Mouse (Mus musculus) gonadal fat pad, adult 2 months (tissue): ENCODE data around the gene Olfr1411. TPM values are rescaled to one million over a fixed set of nuclear protein-coding genes. Genes with fewer than 3 reads are reported as not detected.

Experiments
- DNase-seq: peaks from one replicate; pipeline ENCODE4 v3.0.0-alpha.2; 2012; ENCODE audit warnings: low read depth
- polyA plus RNA-seq: library from polyadenylated mRNA; depleted of rRNA; stranded (reverse); fragments of >200 nt; gene quantifications from 2 replicates; pipeline ENCODE4 v1.2.3, GENCODE M21; 2012; rRNA removed

Olfr1411 gene
- polyA plus RNA-seq, result not detected in 2 replicates

GRCm38 (mm10) chr1:92594111-92594510 lies at the start of gene Olfr1411:
Gene Olfr1411 (plus strand): TSS chr1:92594411.
- DNase-seq, result no peak

- DNase-seq, result no peak
Measured at GRCm38 (mm10) chr1:92545929-92546328, 48.3 kb upstream of the Olfr1411 start.

DNA sequence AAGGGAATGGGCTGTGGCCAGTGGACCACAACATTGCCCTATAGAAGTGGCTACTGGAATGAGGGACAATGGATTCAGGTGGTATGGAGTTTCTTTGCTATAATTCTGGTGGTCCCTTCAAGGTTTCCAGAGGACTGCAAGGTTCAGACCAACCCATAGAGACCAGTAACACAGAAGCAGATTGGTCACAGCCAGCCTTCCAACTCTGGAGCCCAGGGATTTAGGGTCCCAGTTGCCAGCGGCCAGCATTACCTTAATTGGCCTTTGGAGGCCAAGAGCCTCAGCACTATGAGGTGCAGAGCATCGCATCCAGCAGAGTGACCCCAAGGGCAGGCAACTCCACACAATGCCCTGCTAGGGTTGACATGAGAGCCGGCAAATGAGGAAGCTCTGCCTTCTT lies 23.2 kb upstream of the Olfr1411 start, which contains the start of gene Olfr1413:
Olfr1413 (plus strand) TSS at position 301 of the 400 bp plus-strand sequence.
- no peak for DNase-seq

DNA sequence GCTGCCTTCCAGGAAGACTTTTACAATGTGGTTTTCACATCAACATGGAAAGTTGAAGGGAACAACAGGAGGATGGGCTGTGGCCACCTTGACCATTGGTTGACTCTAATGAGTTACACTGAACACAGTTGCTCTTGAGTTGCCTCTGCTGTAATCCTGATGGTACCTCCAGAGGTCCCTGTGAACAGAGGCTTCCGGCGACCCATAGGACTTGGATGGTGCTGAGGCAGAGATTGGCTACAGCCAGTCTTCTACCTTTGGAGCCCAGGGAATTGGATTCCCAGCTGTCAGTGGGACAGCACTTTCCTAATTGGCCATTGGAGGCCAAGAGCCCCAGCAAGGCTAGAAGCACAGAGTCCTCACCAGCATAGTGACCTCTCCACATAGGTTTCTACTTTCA lies 8.7 kb upstream of the Olfr1411 start, which contains the start of gene Olfr1412:
Olfr1412 (plus strand) TSS at position 301 of the 400 bp plus-strand sequence.
- no peak for DNase-seq

- no peak for DNase-seq
Measured at GRCm38 (mm10) chr1:92596019-92596418, 1.8 kb downstream of the Olfr1411 start.

DNA sequence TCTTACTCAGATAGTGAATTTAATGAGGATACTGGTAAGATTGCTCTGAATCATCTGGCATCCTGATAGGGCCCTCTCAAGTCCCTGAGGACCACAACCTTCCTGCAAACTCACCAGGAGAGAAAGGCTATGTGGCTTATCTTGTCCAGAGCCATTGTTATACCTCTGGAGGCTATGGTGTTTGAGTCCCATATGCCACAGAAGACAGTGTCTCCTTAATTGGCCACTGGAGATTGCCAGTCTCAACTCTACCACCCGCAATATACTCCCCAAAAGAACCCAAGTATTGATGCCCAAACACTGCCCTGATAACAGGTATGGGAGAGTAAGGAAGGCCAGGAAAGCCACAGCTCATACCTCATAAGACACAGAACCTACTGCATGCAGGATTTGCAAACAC lies 11.3 kb downstream of the Olfr1411 start, which contains the start of gene Olfr1410:
Olfr1410 (plus strand) TSS at position 301 of the 400 bp plus-strand sequence.
- DNase-seq, result no peak

DNA sequence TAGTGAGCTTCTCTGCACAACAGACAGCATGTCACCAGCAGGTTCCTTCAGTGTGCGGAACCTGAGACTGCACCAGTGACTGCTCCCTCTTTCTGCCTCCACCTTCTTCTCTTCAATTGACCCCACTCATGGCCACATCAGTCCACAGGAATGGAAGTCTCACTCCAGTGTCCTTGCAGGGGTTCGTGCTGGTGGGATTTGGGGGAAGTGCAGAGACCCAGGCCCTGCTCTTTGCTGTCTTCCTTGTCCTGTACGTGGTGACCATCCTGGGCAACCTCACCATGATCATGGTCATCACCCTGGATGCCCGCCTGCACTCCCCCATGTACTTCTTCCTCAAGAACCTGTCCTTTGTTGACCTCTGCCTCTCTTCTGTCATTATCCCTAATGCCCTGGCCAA lies 13.5 kb downstream of the Olfr1411 start:
- no peak for DNase-seq

DNA sequence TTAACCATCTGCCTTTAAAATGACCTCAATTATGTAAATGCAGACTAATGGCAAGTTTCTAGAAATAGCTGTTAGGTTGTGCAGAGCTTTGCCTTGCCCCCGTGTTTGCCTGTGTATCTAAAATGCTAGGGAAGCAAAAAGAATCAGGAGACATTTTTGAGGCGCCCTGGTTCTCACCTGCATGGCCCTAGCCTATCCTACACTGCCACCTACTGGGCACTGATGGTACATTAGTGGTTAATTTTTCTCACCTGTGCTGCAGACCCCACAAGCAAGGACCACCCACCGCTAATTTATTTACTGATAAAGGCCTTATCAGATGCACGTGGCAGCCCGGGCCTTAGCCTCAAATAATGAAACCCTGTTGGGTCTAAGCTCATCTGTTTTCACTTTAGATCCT lies 16.8 kb downstream of the Olfr1411 start:
- DNase-seq, result no peak

GRCm38 (mm10) chr1:92613175-92613574 lies 19.0 kb downstream of the Olfr1411 start:
- DNase-seq, result no peak

GRCm38 (mm10) chr1:92614516-92614915 lies 20.3 kb downstream of the Olfr1411 start:
- no peak for DNase-seq

- no peak for DNase-seq
Measured at GRCm38 (mm10) chr1:92616046-92616445, 21.8 kb downstream of the Olfr1411 start.

DNA sequence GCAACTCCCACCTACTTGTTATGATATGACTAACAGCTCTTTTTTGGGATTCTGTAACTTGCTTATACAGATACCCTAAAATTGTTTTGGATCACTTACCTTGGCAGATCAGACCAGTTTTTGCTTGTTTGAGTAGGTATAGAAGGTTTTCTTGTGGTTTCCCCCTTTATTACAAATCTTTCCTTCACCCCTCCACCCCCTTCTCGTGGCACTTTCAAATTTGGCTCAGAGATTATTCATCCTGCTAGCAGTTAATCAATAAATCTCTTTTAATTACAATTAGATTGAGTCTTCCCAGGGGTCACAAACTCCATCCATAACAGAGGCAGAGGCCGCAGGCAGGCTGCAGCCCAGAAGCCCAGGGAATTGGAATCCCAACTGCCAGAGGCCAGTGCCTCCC lies 23.3 kb downstream of the Olfr1411 start, which contains the start of gene Olfr12:
Olfr12 (plus strand) TSS at position 301 of the 400 bp plus-strand sequence.
- DNase-seq, result no peak

DNA sequence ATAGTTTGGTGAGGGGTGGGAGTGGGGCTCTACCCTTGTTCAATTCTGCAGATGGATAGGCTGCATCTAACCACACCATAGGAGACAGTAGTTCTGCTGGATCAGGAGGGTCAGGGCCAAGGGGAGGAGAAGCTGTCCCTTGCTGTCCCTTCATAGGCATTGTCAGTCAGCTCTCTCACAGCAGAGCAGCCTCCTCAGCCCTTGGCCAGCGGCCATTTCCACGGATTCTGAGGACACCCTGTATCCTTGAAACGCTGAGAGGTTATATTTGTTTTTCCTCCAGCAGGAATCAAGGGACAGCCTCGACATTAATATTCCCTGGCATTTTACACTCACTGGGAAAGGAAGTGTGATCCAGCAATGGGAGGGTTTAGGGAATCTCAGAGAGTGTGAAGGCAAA lies 24.1 kb downstream of the Olfr1411 start:
- DNase-seq, result no peak

DNA sequence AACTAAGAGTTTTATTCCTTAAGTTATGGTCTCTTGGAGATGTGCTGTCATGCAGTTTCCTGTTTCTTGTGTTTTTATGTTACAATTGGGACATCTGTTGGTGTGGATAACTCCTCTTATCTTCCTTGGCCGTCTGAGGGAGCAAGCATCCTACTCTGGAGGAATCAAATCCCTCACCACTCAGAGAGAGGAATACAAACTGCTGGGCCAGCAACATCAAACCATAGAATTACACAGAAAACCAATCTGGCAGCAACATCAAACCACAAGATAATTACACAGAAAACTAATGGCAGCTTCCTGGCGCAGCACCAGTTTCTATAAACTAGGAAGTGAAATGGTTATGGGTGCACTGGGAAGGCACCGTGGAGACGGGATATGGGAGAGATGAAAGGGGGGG lies 34.0 kb downstream of the Olfr1411 start:
- DNase-seq, result no peak

DNA sequence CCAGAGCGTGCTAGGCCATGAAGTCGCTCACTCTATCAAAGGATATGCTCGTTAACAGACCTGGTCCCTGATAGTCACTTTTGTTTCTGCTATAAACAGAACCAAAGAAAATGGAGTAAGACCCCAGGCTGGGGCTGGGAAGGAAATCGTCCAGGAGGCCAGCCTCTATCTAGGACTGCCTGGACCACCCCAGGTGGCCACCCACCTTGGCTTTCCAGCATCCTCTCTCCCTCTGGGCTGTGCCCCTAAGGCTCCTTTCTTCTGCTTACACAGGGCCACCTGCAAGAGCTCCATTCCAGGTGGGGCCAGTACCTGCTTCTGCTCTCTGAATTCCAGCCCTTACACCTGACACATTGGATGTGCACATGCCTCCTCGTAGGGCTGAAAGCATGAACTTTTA lies 38.0 kb downstream of the Olfr1411 start:
- DNase-seq, result no peak

- no peak for DNase-seq
Measured at GRCm38 (mm10) chr1:92632948-92633347, 38.7 kb downstream of the Olfr1411 start.

- DNase-seq, result no peak
Measured at GRCm38 (mm10) chr1:92633726-92634125, 39.5 kb downstream of the Olfr1411 start.

DNA sequence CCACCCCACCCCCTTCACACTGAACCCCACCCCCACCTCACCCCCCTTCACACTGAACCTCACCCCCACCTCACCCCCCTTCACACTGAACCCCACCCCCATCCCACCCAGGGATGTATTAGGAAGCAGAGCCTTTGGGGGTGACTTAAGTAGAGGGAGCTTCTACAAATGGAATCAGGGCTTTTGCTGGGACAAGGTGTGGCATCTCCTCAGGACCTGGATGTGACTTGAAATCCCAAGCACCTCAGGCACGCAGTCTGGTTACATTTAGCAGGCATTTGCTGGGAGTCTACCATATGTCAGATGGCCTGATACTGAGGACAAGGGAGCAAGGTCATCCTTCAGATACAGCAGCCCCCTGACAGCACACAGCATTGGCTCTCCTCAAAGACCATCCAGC lies 40.4 kb downstream of the Olfr1411 start:
- no peak for DNase-seq

- DNase-seq, result no peak
Measured at GRCm38 (mm10) chr1:92634976-92635599, 40.9 kb downstream of the Olfr1411 start.

DNA sequence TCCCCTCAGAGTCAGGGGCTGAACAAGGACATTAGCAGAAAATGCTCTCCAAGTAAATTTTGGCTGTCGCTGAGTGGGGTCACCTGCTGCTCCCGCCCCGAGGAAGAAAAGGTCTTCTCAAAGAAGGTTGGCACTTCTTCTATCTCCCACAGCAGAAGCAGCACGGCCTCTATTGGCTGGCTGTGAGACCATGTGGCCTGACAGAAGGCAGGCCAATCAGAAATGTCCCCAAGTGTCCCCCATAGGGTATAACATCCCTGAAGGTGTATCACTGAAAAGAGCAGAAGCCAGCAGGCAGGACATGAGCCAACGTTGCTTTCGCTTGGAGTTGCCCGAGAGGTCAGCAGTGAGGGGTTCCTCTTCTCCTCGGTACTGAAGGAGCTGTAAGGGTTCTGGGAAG lies 41.8 kb downstream of the Olfr1411 start:
- no peak for DNase-seq

DNA sequence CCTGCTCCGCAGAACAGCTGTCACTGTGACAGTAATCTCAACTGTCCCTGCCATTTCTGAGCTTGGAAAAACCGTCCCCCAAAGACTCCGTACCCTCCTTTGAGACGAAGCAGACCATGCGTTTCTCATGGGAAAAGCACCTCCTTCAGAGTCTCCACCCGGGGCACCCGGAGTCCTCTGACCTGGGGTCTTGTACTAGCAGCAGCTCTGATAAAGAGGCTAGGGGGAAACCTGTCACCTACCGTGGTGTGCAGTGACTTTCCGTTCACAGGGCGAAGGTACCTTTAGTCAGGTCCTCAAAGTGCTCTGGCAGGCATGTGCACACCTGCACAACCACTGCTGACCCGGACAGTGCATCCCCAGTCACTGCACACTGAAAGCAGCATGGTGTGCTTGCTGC lies 42.5 kb downstream of the Olfr1411 start:
- DNase-seq, result no peak

DNA sequence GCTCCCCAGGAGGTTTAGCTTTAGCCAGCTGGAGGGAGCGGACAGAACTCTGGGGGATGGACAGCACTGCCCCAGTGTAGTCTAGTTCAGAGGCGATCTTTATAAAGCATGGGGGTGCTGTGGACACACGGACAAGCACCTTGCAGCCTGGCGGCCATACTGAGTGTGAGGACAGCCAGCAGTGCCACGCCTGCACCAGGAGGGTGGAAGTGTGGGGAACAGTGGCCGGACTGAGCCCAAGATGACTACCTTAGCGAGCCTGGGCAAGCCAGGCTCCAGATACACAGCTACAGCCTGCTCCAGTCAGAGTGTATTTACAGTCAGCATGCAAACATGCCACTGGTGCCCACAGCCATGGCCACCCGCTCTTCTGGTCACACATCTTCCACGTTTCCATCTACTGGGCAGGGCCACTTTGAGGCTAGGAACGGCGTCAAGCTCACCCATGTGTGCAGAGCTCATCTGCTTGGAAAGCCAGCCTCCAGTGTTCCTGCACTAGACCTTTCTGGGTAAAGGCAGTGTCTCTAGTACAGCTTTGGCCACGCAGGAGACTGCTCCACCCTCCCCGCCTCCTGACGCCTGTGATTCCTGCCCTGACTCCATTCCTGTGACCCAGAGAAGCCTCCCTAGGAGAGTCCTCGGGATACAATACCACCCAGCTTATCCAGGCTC lies 43.4 kb downstream of the Olfr1411 start:
- DNase-seq, result no peak

- DNase-seq, result peak; percentile 36
Measured at GRCm38 (mm10) chr1:92638181-92638580, 44.0 kb downstream of the Olfr1411 start.
